Mouse (Mus musculus): ENCODE data around the gene Stx1a. TPM values are rescaled to one million over a fixed set of nuclear protein-coding genes. Genes with fewer than 3 reads are reported as not detected.
A peak's percentile ranks its signal among the peaks of the same experiment; 100 is the strongest.

The Stx1a gene
- 1 to 10 TPM in 1 of 2 experiments, under 1 TPM in 1; 0.64 to 1.3 TPM for total RNA-seq (2021)
- long read RNA-seq, experiment 1, partial matches to known transcripts, result 1 of 1 reads
- long read RNA-seq, experiment 1, other reads (novel, unspliced or antisense), result 0 of 1 reads
- long read RNA-seq, experiment 2, result 0 reads

- H3K27ac ChIP-seq, result peak within 1 kb of the TSS; percentile 78
- no peak for TF ChIP-seq CTCF (IDR thresholded peaks at IDR 0.05)
- peak within 1 kb of the TSS; percentile 91 for H3K4me3 ChIP-seq
- intact Hi-C loops (cut with DNase I), result no loop called here
- DNase-seq, result peak; percentile 92
Measured at GRCm38 (mm10) chr5:135023344-135024173, at the start of gene Stx1a. TSS of gene Stx1a (plus strand) at chr5:135023482.

GRCm38 (mm10) chr5:134973526-134973925 is 49.8 kb upstream of the Stx1a start:
- no peak for DNase-seq
- intact Hi-C loops (cut with DNase I), result no loop called here
- H3K4me3 ChIP-seq, result no peak overlapping the region
- TF ChIP-seq CTCF (IDR thresholded peaks at IDR 0.05), result no peak
- no peak overlapping the region for H3K27ac ChIP-seq

- Histone ChIP-seq H3K4me3 (no peak overlapping the region), H3K27ac (no peak overlapping the region)
- no peak for DNase-seq
- no peak for TF ChIP-seq CTCF (IDR thresholded peaks at IDR 0.05)
- intact Hi-C loops (cut with DNase I), result no loop called here
Measured at GRCm38 (mm10) chr5:134974294-134974693, 49.0 kb upstream of the Stx1a start.

GRCm38 (mm10) chr5:134974921-134975320 is 48.4 kb upstream of the Stx1a start:
- intact Hi-C loops (cut with DNase I), result no loop called here

GRCm38 (mm10) chr5:134976164-134976563 is 47.1 kb upstream of the Stx1a start:
- DNase-seq, result no peak
- no peak overlapping the region for H3K27ac ChIP-seq
- intact Hi-C loops (cut with DNase I), result no loop called here
- no peak for TF ChIP-seq CTCF (IDR thresholded peaks at IDR 0.05)
- H3K4me3 ChIP-seq, result no peak overlapping the region

More at GRCm38 (mm10) chr5:134974921-134975320, 48.4 kb upstream of the Stx1a start:
- no peak overlapping the region for H3K27ac ChIP-seq
- no peak overlapping the region for H3K4me3 ChIP-seq
- no peak for TF ChIP-seq CTCF (IDR thresholded peaks at IDR 0.05)
- DNase-seq, result no peak

- no peak overlapping the region for H3K27ac ChIP-seq
- no peak for TF ChIP-seq CTCF (IDR thresholded peaks at IDR 0.05)
- DNase-seq, result no peak
- H3K4me3 ChIP-seq, result no peak overlapping the region
- intact Hi-C loops (cut with DNase I), result no loop called here
Measured at GRCm38 (mm10) chr5:134976577-134977250, 46.6 kb upstream of the Stx1a start.

GRCm38 (mm10) chr5:134977837-134978236 is 45.4 kb upstream of the Stx1a start:
- DNase-seq, result no peak
- H3K27ac ChIP-seq, result no peak overlapping the region
- H3K4me3 ChIP-seq, result no peak overlapping the region
- TF ChIP-seq CTCF (IDR thresholded peaks at IDR 0.05), result no peak
- intact Hi-C loops (cut with DNase I), result no loop called here

GRCm38 (mm10) chr5:134981149-134981548 is 42.1 kb upstream of the Stx1a start:
- no peak overlapping the region for H3K4me3 ChIP-seq
- no peak for TF ChIP-seq CTCF (IDR thresholded peaks at IDR 0.05)

GRCm38 (mm10) chr5:134983111-134983510 is 40.2 kb upstream of the Stx1a start:
- Histone ChIP-seq H3K27ac (no peak overlapping the region), H3K4me3 (no peak overlapping the region)
- DNase-seq, result no peak
- TF ChIP-seq CTCF (IDR thresholded peaks at IDR 0.05), result no peak
- intact Hi-C loops (cut with DNase I), result no loop called here

More at GRCm38 (mm10) chr5:134981149-134981548, 42.1 kb upstream of the Stx1a start:
- DNase-seq, result no peak
- intact Hi-C loops (cut with DNase I), result no loop called here
- H3K27ac ChIP-seq, result no peak overlapping the region

- no peak for DNase-seq
- Histone ChIP-seq H3K27ac (no peak overlapping the region), H3K4me3 (no peak overlapping the region)
- intact Hi-C loops (cut with DNase I), result no loop called here
- TF ChIP-seq CTCF (IDR thresholded peaks at IDR 0.05), result no peak
Measured at GRCm38 (mm10) chr5:134983771-134984170, 39.5 kb upstream of the Stx1a start.

- intact Hi-C loops (cut with DNase I), result no loop called here
- Histone ChIP-seq H3K4me3 (peak within 1 kb of the TSS; percentile 59), H3K27ac (no peak within 1 kb of the TSS)
- no peak for TF ChIP-seq CTCF (IDR thresholded peaks at IDR 0.05)
- peak; percentile 63 for DNase-seq
Measured at GRCm38 (mm10) chr5:134985633-134986297, 37.5 kb upstream of the Stx1a start, which contains the start of gene Cldn3. TSS of gene Cldn3 (plus strand) at chr5:134986214.

All from gastrocnemius, adult 2 months (tissue).